Mouse (Mus musculus): Measurements from ENCODE around the gene Tyrp1. TPM values are rescaled to one million over a fixed set of nuclear protein-coding genes. Genes with fewer than 3 reads are reported as not detected.

Tyrp1 gene
- total RNA-seq, 1 experiment, result not detected

DNA sequence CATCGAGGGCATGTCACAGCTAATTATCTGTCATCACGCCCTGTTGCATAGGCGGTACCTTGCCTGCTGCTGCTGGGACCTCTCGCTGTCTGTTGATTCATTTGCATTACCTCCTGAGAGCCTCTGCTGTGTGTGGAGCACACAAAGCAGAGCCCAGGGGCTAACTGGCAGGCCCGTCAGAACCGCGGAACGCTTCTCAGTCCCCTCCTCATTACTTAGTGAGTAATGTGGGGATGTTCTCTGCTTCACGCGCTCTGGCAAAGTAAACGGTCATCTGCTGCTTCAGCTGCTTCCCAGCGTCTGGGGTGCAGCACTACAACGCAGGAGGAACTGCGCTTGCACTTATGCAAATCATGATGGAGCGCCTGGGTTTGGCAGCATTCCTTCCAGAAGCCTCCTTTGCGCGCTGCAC is 30.6 kb downstream of the Tyrp1 start:
- peak; percentile 19 for DNase-seq (ENCODE audit: low read depth, low spot score)
- peak overlapping the region; percentile 49 to 52; a peak in 3 of 4 replicates for H3K4me3 ChIP-seq (ENCODE audit: insufficient read depth in 1 of 2, low read depth in 1 of 2, low read length in 2 of 2, poor library complexity in 1 of 2, severe bottlenecking in 1 of 2)
- TF ChIP-seq HCFC1 (IDR thresholded peaks at IDR 0.05; ENCODE audit: borderline replicate concordance, insufficient read depth, low read length) (no peak), MAFK (IDR thresholded peaks at IDR 0.05; ENCODE audit: insufficient read depth, low read depth, low read length) (no peak), ZNF384 (IDR thresholded peaks at IDR 0.05; ENCODE audit: low read depth, low read length) (no peak), ZC3H11A (IDR thresholded peaks at IDR 0.05; ENCODE audit: borderline replicate concordance, low read depth, low read length) (no peak), CHD2 (IDR thresholded peaks at IDR 0.05; ENCODE audit: low read depth, low read length) (no peak)
- H3K9ac ChIP-seq (ENCODE audit: insufficient read depth, low read depth, low read length, poor library complexity, severe bottlenecking), result no peak overlapping the region
- no peaks in the 10 kb centered on the region for H3K9me3 ChIP-seq (ENCODE audit: control insufficient read depth, insufficient read depth, low read depth, low read length)
- H3K27ac ChIP-seq (ENCODE audit: insufficient read depth, low read depth, low read length, poor library complexity, severe bottlenecking), result no peak overlapping the region
- H3K4me1 ChIP-seq (ENCODE audit: control insufficient read depth in 2 of 2, insufficient read depth in 2 of 2, low read length in 2 of 2, poor library complexity in 1 of 2), result no peaks in the 10 kb centered on the region
- no peaks in the 10 kb centered on the region for H3K36me3 ChIP-seq (ENCODE audit: control insufficient read depth, insufficient read depth, low read length, poor library complexity, severe bottlenecking)
- in situ Hi-C loops (cut with MboI; ENCODE audit: low sequenced_read_pairs in 2 of 2, unreplicated experiment in 2 of 2), result loop anchor here in 1 of 2 experiments (25.0 kb wide), 1 partner anchor 398 kb away; no protein-coding TSS in a partner anchor

DNA sequence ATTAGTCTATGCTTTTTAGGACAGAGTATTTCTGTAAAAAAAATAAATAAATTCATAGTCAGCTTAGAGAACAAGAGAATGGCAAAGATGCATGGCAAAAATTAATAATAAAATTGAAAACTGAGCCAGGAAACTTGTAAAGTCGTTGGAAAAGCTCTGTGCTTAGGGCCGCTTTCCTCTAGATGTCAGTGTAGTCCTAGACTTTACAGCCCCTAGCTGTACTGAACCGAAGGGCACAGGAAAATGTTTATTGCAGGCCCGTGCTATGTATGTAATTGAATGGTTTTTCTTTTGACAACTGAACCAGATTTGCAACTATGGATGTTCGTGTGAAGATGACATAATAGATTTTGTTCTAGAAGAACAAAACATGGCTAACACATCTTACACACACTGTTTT is 32.1 kb downstream of the Tyrp1 start:
- Histone ChIP-seq H3K4me1 (ENCODE audit: control insufficient read depth in 2 of 2, insufficient read depth in 2 of 2, low read length in 2 of 2, poor library complexity in 1 of 2) (no peaks in the 10 kb centered on the region), H3K9me3 (ENCODE audit: control insufficient read depth, insufficient read depth, low read depth, low read length) (no peaks in the 10 kb centered on the region), H3K4me3 (ENCODE audit: insufficient read depth in 1 of 2, low read depth in 1 of 2, low read length in 2 of 2, poor library complexity in 1 of 2, severe bottlenecking in 1 of 2) (no peak overlapping the region), H3K9ac (ENCODE audit: insufficient read depth, low read depth, low read length, poor library complexity, severe bottlenecking) (no peak overlapping the region), H3K36me3 (ENCODE audit: control insufficient read depth, insufficient read depth, low read length, poor library complexity, severe bottlenecking) (no peaks in the 10 kb centered on the region), H3K27ac (ENCODE audit: insufficient read depth, low read depth, low read length, poor library complexity, severe bottlenecking) (no peak overlapping the region)
- TF ChIP-seq ZC3H11A (IDR thresholded peaks at IDR 0.05; ENCODE audit: borderline replicate concordance, low read depth, low read length), result peak; percentile 55; the same call in 1 of the 2 replicates
- TF ChIP-seq ZNF384 (IDR thresholded peaks at IDR 0.05; ENCODE audit: low read depth, low read length), result no peak
- TF ChIP-seq MAFK (IDR thresholded peaks at IDR 0.05; ENCODE audit: insufficient read depth, low read depth, low read length), result no peak
- no peak for TF ChIP-seq HCFC1 (IDR thresholded peaks at IDR 0.05; ENCODE audit: borderline replicate concordance, insufficient read depth, low read length)
- in situ Hi-C loops (cut with MboI; ENCODE audit: low sequenced_read_pairs in 2 of 2, unreplicated experiment in 2 of 2), result loop anchor here in 1 of 2 experiments (25.0 kb wide), 1 partner anchor 396 kb away; no protein-coding TSS in a partner anchor
- DNase-seq (ENCODE audit: low read depth, low spot score), result no peak

GRCm38 (mm10) chr4:80869598-80869997 is 35.7 kb downstream of the Tyrp1 start:
- in situ Hi-C loops (cut with MboI; ENCODE audit: low sequenced_read_pairs in 2 of 2, unreplicated experiment in 2 of 2), result loop anchor here in 1 of 2 experiments (25.0 kb wide), 1 partner anchor 393 kb away; no protein-coding TSS in a partner anchor
- Histone ChIP-seq H3K9ac (ENCODE audit: insufficient read depth, low read depth, low read length, poor library complexity, severe bottlenecking) (no peak overlapping the region), H3K4me1 (ENCODE audit: control insufficient read depth in 2 of 2, insufficient read depth in 2 of 2, low read length in 2 of 2, poor library complexity in 1 of 2) (peaks cover 0 to 5% of the 10 kb centered on the region in 2 experiments; a peak in 2 of 4 replicates), H3K4me3 (ENCODE audit: insufficient read depth in 1 of 2, low read depth in 1 of 2, low read length in 2 of 2, poor library complexity in 1 of 2, severe bottlenecking in 1 of 2) (no peak overlapping the region), H3K9me3 (ENCODE audit: control insufficient read depth, insufficient read depth, low read depth, low read length) (no peaks in the 10 kb centered on the region), H3K36me3 (ENCODE audit: control insufficient read depth, insufficient read depth, low read length, poor library complexity, severe bottlenecking) (no peaks in the 10 kb centered on the region), H3K27ac (ENCODE audit: insufficient read depth, low read depth, low read length, poor library complexity, severe bottlenecking) (no peak overlapping the region)
- DNase-seq (ENCODE audit: low read depth, low spot score), result no peak
- TF ChIP-seq MAFK (IDR thresholded peaks at IDR 0.05; ENCODE audit: insufficient read depth, low read depth, low read length) (no peak), HCFC1 (IDR thresholded peaks at IDR 0.05; ENCODE audit: borderline replicate concordance, insufficient read depth, low read length) (no peak), CHD2 (IDR thresholded peaks at IDR 0.05; ENCODE audit: low read depth, low read length) (no peak), ZC3H11A (IDR thresholded peaks at IDR 0.05; ENCODE audit: borderline replicate concordance, low read depth, low read length) (no peak), ZNF384 (IDR thresholded peaks at IDR 0.05; ENCODE audit: low read depth, low read length) (no peak)

DNA sequence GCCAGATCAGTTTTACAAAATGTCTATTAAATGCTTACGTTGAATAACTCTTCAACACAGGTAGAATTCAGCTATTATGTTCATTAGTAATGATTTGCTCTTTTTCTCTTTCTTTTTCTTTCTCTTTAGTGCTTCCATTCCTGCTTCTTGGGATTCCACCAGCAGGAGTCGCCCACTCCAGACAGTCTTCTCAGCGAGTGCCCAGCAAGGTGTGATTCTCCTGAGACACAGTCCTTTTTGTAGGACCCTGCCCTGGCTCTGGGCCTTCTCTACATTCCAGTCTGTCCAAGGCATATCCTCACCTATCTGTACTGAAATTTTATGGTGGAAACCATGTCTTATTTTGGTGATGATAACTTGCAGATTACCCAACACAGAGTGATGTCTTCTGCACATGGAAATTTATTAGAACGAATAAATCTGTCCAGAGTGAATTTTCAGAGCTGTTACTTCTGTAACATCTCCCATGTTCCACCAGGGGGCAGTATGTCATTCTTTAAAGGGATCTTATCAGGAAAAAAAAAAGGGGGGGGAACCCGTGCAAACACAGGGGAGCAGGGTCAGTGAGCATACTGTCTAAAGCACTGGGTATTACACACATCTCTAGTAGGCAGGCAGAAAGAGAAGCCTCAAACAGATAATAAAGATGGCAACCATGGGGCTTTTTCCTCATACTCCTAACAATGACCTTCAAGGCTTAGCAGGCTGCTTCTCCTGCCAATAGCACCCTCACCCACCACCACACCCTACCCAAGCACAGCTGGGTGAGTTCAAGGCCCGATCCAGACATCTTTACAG is 39.1 kb downstream of the Tyrp1 start:
- H3K9ac ChIP-seq (ENCODE audit: insufficient read depth, low read depth, low read length, poor library complexity, severe bottlenecking), result no peak overlapping the region
- no peak overlapping the region for H3K4me3 ChIP-seq (ENCODE audit: insufficient read depth in 1 of 2, low read depth in 1 of 2, low read length in 2 of 2, poor library complexity in 1 of 2, severe bottlenecking in 1 of 2)
- in situ Hi-C loops (cut with MboI; ENCODE audit: low sequenced_read_pairs in 2 of 2, unreplicated experiment in 2 of 2), result loop anchor here (10.0 to 25.0 kb wide), 2 partner anchors 372 to 389 kb away; no protein-coding TSS in a partner anchor
- H3K9me3 ChIP-seq (ENCODE audit: control insufficient read depth, insufficient read depth, low read depth, low read length), result no peaks in the 10 kb centered on the region
- peak; percentile 63 for DNase-seq (ENCODE audit: low read depth, low spot score)
- no peaks in the 10 kb centered on the region for H3K36me3 ChIP-seq (ENCODE audit: control insufficient read depth, insufficient read depth, low read length, poor library complexity, severe bottlenecking)
- H3K4me1 ChIP-seq (ENCODE audit: control insufficient read depth in 2 of 2, insufficient read depth in 2 of 2, low read length in 2 of 2, poor library complexity in 1 of 2), result peaks cover 2 to 14% of the 10 kb centered on the region in 2 experiments; a peak in 3 of 4 replicates
- TF ChIP-seq MAFK (IDR thresholded peaks at IDR 0.05; ENCODE audit: insufficient read depth, low read depth, low read length) (no peak), ZC3H11A (IDR thresholded peaks at IDR 0.05; ENCODE audit: borderline replicate concordance, low read depth, low read length) (peak; percentile 53), ZNF384 (IDR thresholded peaks at IDR 0.05; ENCODE audit: low read depth, low read length) (peak; percentile 77), HCFC1 (IDR thresholded peaks at IDR 0.05; ENCODE audit: borderline replicate concordance, insufficient read depth, low read length) (no peak), CHD2 (IDR thresholded peaks at IDR 0.05; ENCODE audit: low read depth, low read length) (no peak)
- no peak overlapping the region for H3K27ac ChIP-seq (ENCODE audit: insufficient read depth, low read depth, low read length, poor library complexity, severe bottlenecking)

All from ES-E14 (cell line).